Mouse (Mus musculus): ENCODE measurements around the gene Dpf3. TPM values are rescaled to one million over a fixed set of nuclear protein-coding genes. Genes with fewer than 3 reads are reported as not detected.
A peak's percentile ranks its signal among the peaks of the same experiment; 100 is the strongest.

Dpf3 gene
- polyA plus RNA-seq, 1 experiment from 2014 or later: 19.3 TPM

- H3K9ac ChIP-seq (ENCODE audit: low read depth, low read length): no peak overlapping the region
- no peaks in the 10 kb centered on the region for H3K4me1 ChIP-seq (ENCODE audit: control insufficient read depth, insufficient read depth, low read length)
- H3K27ac ChIP-seq (ENCODE audit: low read length): no peak overlapping the region
- no peak for ATAC-seq
- H3K9me3 ChIP-seq (replicated peaks; ENCODE audit: control insufficient read depth, low read length, poor library complexity, severe bottlenecking): no peaks in the 10 kb centered on the region
- H3K36me3 ChIP-seq (ENCODE audit: control insufficient read depth, insufficient read depth, low read length): no peaks in the 10 kb centered on the region
- no peak overlapping the region for H3K4me3 ChIP-seq (ENCODE audit: low read depth, low read length)
- H3K4me2 ChIP-seq (ENCODE audit: low read length): no peak overlapping the region
- WGBS: 70% methylated on average over 3 of the region's 3 CpGs
- no peaks in the 10 kb centered on the region for H3K27me3 ChIP-seq (ENCODE audit: control insufficient read depth, insufficient read depth, low read depth, low read length)
These were observed 122.7 kb downstream of the Dpf3 start for GRCm38 (mm10) chr12:83364771-83365170.

DNA sequence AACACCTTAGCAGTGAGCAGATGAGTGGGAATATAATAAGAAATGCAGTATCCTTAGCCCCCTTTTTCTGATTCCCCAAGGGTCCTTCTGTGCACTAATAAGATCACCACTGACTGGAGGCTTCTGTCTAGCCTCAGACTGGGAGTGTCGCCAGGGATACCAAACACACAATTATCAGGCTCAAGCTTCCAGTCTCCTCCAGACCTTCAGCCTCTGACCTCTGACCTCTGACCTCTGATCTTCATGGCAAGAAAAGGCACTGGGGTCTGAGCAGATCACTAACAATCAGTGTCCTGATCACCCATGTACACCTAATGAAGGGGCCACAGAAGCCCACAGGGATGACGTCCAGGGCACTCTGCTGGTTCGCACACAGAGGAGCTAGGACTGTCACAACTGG is 125.7 kb downstream of the Dpf3 start:
- Histone ChIP-seq H3K4me2 (ENCODE audit: low read length) (no peak overlapping the region), H3K9me3 (replicated peaks; ENCODE audit: control insufficient read depth, low read length, poor library complexity, severe bottlenecking) (no peaks in the 10 kb centered on the region), H3K4me3 (ENCODE audit: low read depth, low read length) (no peak overlapping the region), H3K4me1 (ENCODE audit: control insufficient read depth, insufficient read depth, low read length) (no peaks in the 10 kb centered on the region), H3K36me3 (ENCODE audit: control insufficient read depth, insufficient read depth, low read length) (no peaks in the 10 kb centered on the region), H3K9ac (ENCODE audit: low read depth, low read length) (no peak overlapping the region), H3K27ac (ENCODE audit: low read length) (no peak overlapping the region), H3K27me3 (ENCODE audit: control insufficient read depth, insufficient read depth, low read depth, low read length) (no peaks in the 10 kb centered on the region)
- no peak for ATAC-seq
- 40% methylated on average over 3 of the region's 3 CpGs for WGBS

DNA sequence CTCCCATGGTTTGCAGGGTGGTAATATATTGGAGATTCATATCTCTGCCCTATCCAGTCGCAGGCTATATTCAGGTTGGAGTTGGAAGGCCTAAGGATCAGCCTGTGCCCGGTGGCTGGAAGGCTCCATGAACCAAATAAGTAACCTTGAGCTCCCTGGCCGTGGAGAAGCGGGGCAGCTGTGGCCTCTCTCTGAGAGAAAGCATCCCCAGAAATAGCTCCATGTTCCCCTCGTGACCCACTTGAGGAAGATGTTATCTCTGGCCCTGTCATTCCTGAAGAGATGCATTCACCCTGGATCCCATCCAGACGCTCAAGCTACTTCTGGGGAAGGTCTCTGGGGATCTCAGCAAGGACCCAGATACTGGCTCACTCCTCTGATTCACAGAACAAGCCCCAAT is 134.9 kb downstream of the Dpf3 start:
- ATAC-seq: no peak
- Histone ChIP-seq H3K4me2 (ENCODE audit: low read length) (no peak overlapping the region), H3K9me3 (replicated peaks; ENCODE audit: control insufficient read depth, low read length, poor library complexity, severe bottlenecking) (no peaks in the 10 kb centered on the region), H3K4me1 (ENCODE audit: control insufficient read depth, insufficient read depth, low read length) (no peaks in the 10 kb centered on the region), H3K9ac (ENCODE audit: low read depth, low read length) (no peak overlapping the region), H3K4me3 (ENCODE audit: low read depth, low read length) (no peak overlapping the region), H3K27me3 (ENCODE audit: control insufficient read depth, insufficient read depth, low read depth, low read length) (no peaks in the 10 kb centered on the region), H3K27ac (ENCODE audit: low read length) (no peak overlapping the region), H3K36me3 (ENCODE audit: control insufficient read depth, insufficient read depth, low read length) (no peaks in the 10 kb centered on the region)
- 81% methylated on average over 6 of the region's 6 CpGs for WGBS

DNA sequence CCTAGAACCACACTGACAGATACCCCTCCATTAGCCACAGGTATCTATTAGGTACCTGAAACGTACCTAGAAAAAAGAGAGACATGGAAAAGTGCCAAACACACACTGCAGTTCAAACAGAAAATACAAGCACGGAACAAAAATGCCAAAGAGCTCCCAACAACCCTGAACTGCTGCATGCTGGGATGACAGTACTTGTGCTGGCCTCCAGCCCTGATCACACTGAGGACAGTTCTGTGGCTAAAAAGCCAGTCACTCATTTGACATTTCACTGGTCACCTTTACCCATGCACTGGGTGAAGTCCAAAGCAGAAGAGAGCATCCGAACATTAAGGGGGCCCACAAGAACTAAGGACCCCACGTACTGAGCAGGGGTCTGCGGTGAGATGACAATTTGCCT is 137.8 kb downstream of the Dpf3 start:
- no peak overlapping the region for H3K4me3 ChIP-seq (ENCODE audit: low read depth, low read length)
- no peaks in the 10 kb centered on the region for H3K36me3 ChIP-seq (ENCODE audit: control insufficient read depth, insufficient read depth, low read length)
- H3K27me3 ChIP-seq (ENCODE audit: control insufficient read depth, insufficient read depth, low read depth, low read length): no peaks in the 10 kb centered on the region
- no peak for ATAC-seq
- no peak overlapping the region for H3K9ac ChIP-seq (ENCODE audit: low read depth, low read length)
- 91% methylated on average over 5 of the region's 5 CpGs for WGBS
- no peaks in the 10 kb centered on the region for H3K9me3 ChIP-seq (replicated peaks; ENCODE audit: control insufficient read depth, low read length, poor library complexity, severe bottlenecking)
- no peak overlapping the region for H3K4me2 ChIP-seq (ENCODE audit: low read length)
- no peaks in the 10 kb centered on the region for H3K4me1 ChIP-seq (ENCODE audit: control insufficient read depth, insufficient read depth, low read length)
- no peak overlapping the region for H3K27ac ChIP-seq (ENCODE audit: low read length)

DNA sequence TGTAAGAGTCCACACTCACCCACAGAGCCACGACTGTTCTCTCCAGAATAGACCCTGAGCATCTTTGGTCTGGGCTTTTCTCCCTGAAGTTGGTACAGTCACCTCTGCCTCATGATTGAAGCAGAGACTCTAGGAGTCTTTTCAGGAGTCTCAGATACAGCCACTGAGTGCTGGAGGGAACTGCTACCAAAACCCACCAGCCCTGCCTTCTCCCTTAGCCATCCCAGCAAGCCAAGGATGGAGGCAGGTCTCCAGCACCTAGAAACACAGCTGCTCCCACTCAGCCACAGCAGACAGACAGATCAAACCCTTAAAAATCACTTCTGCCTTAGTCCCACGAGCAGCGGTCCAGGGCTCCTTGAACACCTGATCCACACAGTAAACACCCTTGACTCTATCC is 139.3 kb downstream of the Dpf3 start:
- 86% methylated on average over 3 of the region's 3 CpGs for WGBS
- Histone ChIP-seq H3K27ac (ENCODE audit: low read length) (no peak overlapping the region), H3K4me2 (ENCODE audit: low read length) (no peak overlapping the region), H3K27me3 (ENCODE audit: control insufficient read depth, insufficient read depth, low read depth, low read length) (no peaks in the 10 kb centered on the region), H3K36me3 (ENCODE audit: control insufficient read depth, insufficient read depth, low read length) (no peaks in the 10 kb centered on the region), H3K4me1 (ENCODE audit: control insufficient read depth, insufficient read depth, low read length) (no peaks in the 10 kb centered on the region), H3K9me3 (replicated peaks; ENCODE audit: control insufficient read depth, low read length, poor library complexity, severe bottlenecking) (no peaks in the 10 kb centered on the region), H3K9ac (ENCODE audit: low read depth, low read length) (no peak overlapping the region), H3K4me3 (ENCODE audit: low read depth, low read length) (no peak overlapping the region)
- ATAC-seq: no peak

DNA sequence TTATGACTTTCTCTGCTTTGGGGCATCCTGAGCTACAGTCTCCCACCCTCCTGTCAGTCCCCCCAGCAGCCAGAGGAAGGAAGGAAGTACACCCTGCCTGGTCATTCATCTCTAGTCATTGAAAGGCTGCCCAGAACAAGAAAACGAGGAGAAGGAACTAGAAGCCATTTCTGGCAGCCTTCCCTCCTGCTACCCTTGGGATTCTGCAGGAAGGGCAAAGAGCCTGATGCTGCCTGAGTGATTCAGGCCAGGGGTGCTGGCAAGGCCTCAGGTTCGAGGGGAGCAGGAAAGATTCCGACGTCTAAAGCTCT is 144.7 kb downstream of the Dpf3 start:
- Histone ChIP-seq H3K9me3 (replicated peaks; ENCODE audit: control insufficient read depth, low read length, poor library complexity, severe bottlenecking) (no peaks in the 10 kb centered on the region), H3K4me1 (ENCODE audit: control insufficient read depth, insufficient read depth, low read length) (peaks cover 14% of the 10 kb centered on the region; the same call in 1 of the 2 replicates), H3K4me3 (ENCODE audit: low read depth, low read length) (no peak overlapping the region), H3K27me3 (ENCODE audit: control insufficient read depth, insufficient read depth, low read depth, low read length) (no peaks in the 10 kb centered on the region), H3K27ac (ENCODE audit: low read length) (no peak overlapping the region), H3K36me3 (ENCODE audit: control insufficient read depth, insufficient read depth, low read length) (no peaks in the 10 kb centered on the region), H3K9ac (ENCODE audit: low read depth, low read length) (no peak overlapping the region), H3K4me2 (ENCODE audit: low read length) (no peak overlapping the region)
- ATAC-seq: no peak; the same call in 1 of the 2 replicates
- WGBS: 57% methylated on average over 4 of the region's 4 CpGs

GRCm38 (mm10) chr12:83342035-83342874 is 145.3 kb downstream of the Dpf3 start:
- peak overlapping the region; percentile 37; the same call in 1 of the 2 replicates for H3K27ac ChIP-seq (ENCODE audit: low read length)
- 64% methylated on average over 15 of the region's 15 CpGs for WGBS

DNA sequence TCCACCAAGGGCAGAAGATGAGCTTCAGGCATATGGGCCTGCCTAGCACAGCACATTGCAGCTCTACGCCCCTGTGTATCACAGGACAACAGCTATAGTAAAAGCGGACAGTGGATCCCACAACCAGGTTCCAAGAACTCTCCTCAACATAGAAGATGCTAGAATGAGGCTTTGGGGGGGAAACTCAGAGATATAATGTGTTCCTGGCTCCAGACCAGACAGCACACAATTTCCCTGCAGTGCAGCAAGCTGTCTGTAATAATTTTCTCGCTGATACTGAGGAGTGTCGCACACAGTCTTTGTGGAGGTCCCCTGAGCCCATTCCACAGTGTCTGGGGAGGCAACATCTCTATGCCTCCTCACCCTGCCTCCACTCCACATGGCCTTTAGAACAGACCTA is 146.6 kb downstream of the Dpf3 start:
- Histone ChIP-seq H3K27me3 (ENCODE audit: control insufficient read depth, insufficient read depth, low read depth, low read length) (no peaks in the 10 kb centered on the region), H3K4me3 (ENCODE audit: low read depth, low read length) (no peak overlapping the region), H3K27ac (ENCODE audit: low read length) (no peak overlapping the region), H3K4me2 (ENCODE audit: low read length) (no peak overlapping the region), H3K36me3 (ENCODE audit: control insufficient read depth, insufficient read depth, low read length) (no peaks in the 10 kb centered on the region), H3K9ac (ENCODE audit: low read depth, low read length) (no peak overlapping the region), H3K9me3 (replicated peaks; ENCODE audit: control insufficient read depth, low read length, poor library complexity, severe bottlenecking) (no peaks in the 10 kb centered on the region), H3K4me1 (ENCODE audit: control insufficient read depth, insufficient read depth, low read length) (peaks cover 30% of the 10 kb centered on the region)
- WGBS: 86% methylated on average over 4 of the region's 4 CpGs
- ATAC-seq: no peak

More at GRCm38 (mm10) chr12:83342035-83342874, 145.3 kb downstream of the Dpf3 start:
- H3K9ac ChIP-seq (ENCODE audit: low read depth, low read length): no peak overlapping the region
- no peaks in the 10 kb centered on the region for H3K27me3 ChIP-seq (ENCODE audit: control insufficient read depth, insufficient read depth, low read depth, low read length)
- no peak overlapping the region for H3K4me3 ChIP-seq (ENCODE audit: low read depth, low read length)
- peak; percentile 37 for ATAC-seq
- no peaks in the 10 kb centered on the region for H3K9me3 ChIP-seq (replicated peaks; ENCODE audit: control insufficient read depth, low read length, poor library complexity, severe bottlenecking)
- H3K36me3 ChIP-seq (ENCODE audit: control insufficient read depth, insufficient read depth, low read length): no peaks in the 10 kb centered on the region
- H3K4me1 ChIP-seq (ENCODE audit: control insufficient read depth, insufficient read depth, low read length): peaks cover 20% of the 10 kb centered on the region
- H3K4me2 ChIP-seq (ENCODE audit: low read length): no peak overlapping the region

DNA sequence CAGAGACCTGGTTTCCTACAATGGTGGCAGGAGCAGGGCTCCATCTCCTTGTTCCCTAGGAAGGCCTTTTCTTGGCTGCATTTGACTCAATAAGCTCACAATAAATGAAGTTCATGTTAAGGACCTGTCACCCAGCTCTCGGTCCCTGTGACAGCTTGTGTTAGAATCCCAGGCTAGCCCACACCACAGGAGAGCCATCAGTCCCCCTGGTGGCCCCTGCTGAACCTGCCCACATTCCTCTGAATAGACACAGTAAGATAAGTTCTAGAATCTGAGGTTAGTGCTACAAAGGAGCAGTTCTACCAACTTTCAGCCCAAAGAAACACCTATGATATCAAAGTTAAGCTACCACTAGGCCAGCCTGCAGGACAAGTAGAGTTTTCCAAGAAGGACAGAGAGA is 149.2 kb downstream of the Dpf3 start:
- WGBS: 55% methylated on average over 1 of the region's 1 CpGs

More for the DNA sequence above, 149.2 kb downstream of the Dpf3 start:
- H3K9me3 ChIP-seq (replicated peaks; ENCODE audit: control insufficient read depth, low read length, poor library complexity, severe bottlenecking): no peaks in the 10 kb centered on the region
- H3K4me2 ChIP-seq (ENCODE audit: low read length): no peak overlapping the region
- H3K27me3 ChIP-seq (ENCODE audit: control insufficient read depth, insufficient read depth, low read depth, low read length): no peaks in the 10 kb centered on the region
- H3K27ac ChIP-seq (ENCODE audit: low read length): peak overlapping the region; percentile 38
- peaks cover 30% of the 10 kb centered on the region for H3K4me1 ChIP-seq (ENCODE audit: control insufficient read depth, insufficient read depth, low read length)
- no peak for ATAC-seq
- no peak overlapping the region for H3K9ac ChIP-seq (ENCODE audit: low read depth, low read length)
- H3K4me3 ChIP-seq (ENCODE audit: low read depth, low read length): no peak overlapping the region
- no peaks in the 10 kb centered on the region for H3K36me3 ChIP-seq (ENCODE audit: control insufficient read depth, insufficient read depth, low read length)
